Comparison of ENCODE assay signal across 12 mouse cellular contexts in the genomic region with DNA sequence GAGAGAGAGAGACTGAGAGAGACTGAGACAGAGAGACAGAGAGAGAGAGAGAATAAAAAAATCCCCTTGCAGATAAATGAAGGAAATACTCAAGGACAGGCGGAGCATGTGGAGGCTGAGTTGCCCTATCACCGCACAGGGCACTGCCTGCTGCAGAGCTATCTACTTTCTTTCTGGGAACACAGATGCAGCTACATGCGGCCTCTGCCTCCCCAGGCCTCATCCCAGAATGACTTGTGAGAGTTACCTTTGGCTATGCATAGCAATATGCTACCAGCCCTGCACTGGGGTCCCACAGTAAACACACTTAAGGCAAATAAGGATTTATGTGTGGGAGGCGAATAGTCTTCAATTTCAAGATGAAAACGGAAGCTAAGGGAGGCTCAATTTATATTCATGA.
A peak's percentile ranks its signal among the peaks of the same experiment; 100 is the strongest.
DNase-seq lines count a peak whose midpoint lies in the region; ATAC-seq and TF ChIP-seq lines count a peak whose summit lies in the region.
"Had no signal": no experiment of that assay in that cellular context is flagged by ENCODE, and none has a peak within 500 bp of the region (broad histone marks: within the 10 kb centered on the region; RNA-seq: fewer than 3 reads in every experiment).

No protein-coding gene starts in this region.

- TF ChIP-seq POLR2A in brain, embryonic 14.5 days (IDR thresholded peaks at IDR 0.05; ENCODE audit: borderline replicate concordance, extremely low read depth, insufficient read depth, insufficient read length, poor library complexity, severe bottlenecking): no peak

- H3K27ac ChIP-seq in hindbrain, embryonic 13.5 days: peak overlapping the region; percentile 73
- H3K27ac ChIP-seq in hindbrain, embryonic 10.5 days: no peak overlapping the region
- H3K27ac ChIP-seq in embryonic facial prominence, embryonic 14.5 days (replicated peaks; ENCODE audit: low read depth, low read length): no peak overlapping the region

- peaks cover 32% of the 10 kb centered on the region for H3K4me1 ChIP-seq in hindbrain, embryonic 13.5 days (replicated peaks)
- peaks cover 16% of the 10 kb centered on the region for H3K4me1 ChIP-seq in hindbrain, embryonic 10.5 days (replicated peaks)
- no peaks in the 10 kb centered on the region for H3K4me1 ChIP-seq in embryonic facial prominence, embryonic 14.5 days (ENCODE audit: control insufficient read depth, insufficient read depth, low read length)

- H3K9ac ChIP-seq in hindbrain, embryonic 13.5 days: no peak overlapping the region
- no peak overlapping the region for H3K9ac ChIP-seq in embryonic facial prominence, embryonic 14.5 days (ENCODE audit: low read depth, low read length)
- H3K9ac ChIP-seq: lung, embryonic 14.5 days had no signal

- peak; percentile 40; the same call in 1 of the 2 replicates for ATAC-seq in hindbrain, embryonic 13.5 days (ENCODE audit: low FRiP score)
- no peak for ATAC-seq in embryonic facial prominence, embryonic 14.5 days (ENCODE audit: low read depth)

- H3K9me3 ChIP-seq in hindbrain, embryonic 13.5 days: no peaks in the 10 kb centered on the region
- H3K9me3 ChIP-seq in hindbrain, embryonic 10.5 days: no peaks in the 10 kb centered on the region
- no peaks in the 10 kb centered on the region for H3K9me3 ChIP-seq in embryonic facial prominence, embryonic 14.5 days (ENCODE audit: control insufficient read depth, low read length)

- WGBS in hindbrain, embryonic 13.5 days: 41% methylated on average over 5 of the region's 5 CpGs
- 49% methylated on average over 5 of the region's 5 CpGs for whole genome bisulfite sequencing in hindbrain, embryonic 10.5 days
- 29% methylated on average over 5 of the region's 5 CpGs for WGBS in embryonic facial prominence, embryonic 14.5 days

- TF ChIP-seq CTCF in brain, embryonic 14.5 days (IDR thresholded peaks at IDR 0.05; ENCODE audit: borderline replicate concordance, extremely low read depth, insufficient read depth, insufficient read length): no peak

- no peak overlapping the region for H3K4me2 ChIP-seq in hindbrain, embryonic 13.5 days
- H3K4me2 ChIP-seq in embryonic facial prominence, embryonic 14.5 days (ENCODE audit: low read depth, low read length): no peak overlapping the region
- H3K4me2 ChIP-seq: lung, embryonic 14.5 days had no signal

- H3K27me3 ChIP-seq in hindbrain, embryonic 13.5 days: no peaks in the 10 kb centered on the region
- no peaks in the 10 kb centered on the region for H3K27me3 ChIP-seq in hindbrain, embryonic 10.5 days (ENCODE audit: insufficient read depth, poor library complexity, severe bottlenecking)
- H3K27me3 ChIP-seq in embryonic facial prominence, embryonic 14.5 days (replicated peaks; ENCODE audit: control insufficient read depth, insufficient read depth, low read length): no peaks in the 10 kb centered on the region

- no peak overlapping the region for H3K4me3 ChIP-seq in hindbrain, embryonic 13.5 days
- H3K4me3 ChIP-seq in hindbrain, embryonic 10.5 days: no peak overlapping the region
- H3K4me3 ChIP-seq in embryonic facial prominence, embryonic 14.5 days (ENCODE audit: low read depth, low read length): no peak overlapping the region

- H3K36me3 ChIP-seq in hindbrain, embryonic 13.5 days: peaks cover under 1% of the 10 kb centered on the region; the same call in 1 of the 2 replicates
- no peaks in the 10 kb centered on the region for H3K36me3 ChIP-seq in hindbrain, embryonic 10.5 days
- H3K36me3 ChIP-seq in embryonic facial prominence, embryonic 14.5 days (ENCODE audit: control insufficient read depth, insufficient read depth, low read length): no peaks in the 10 kb centered on the region

- no peak for DNase-seq in hindbrain, embryonic 10.5 days (ENCODE audit: low spot score)
- DNase-seq in brain, embryonic 14.5 days (ENCODE audit: low read depth): peak; percentile 64
- DNase-seq in embryonic facial prominence, embryonic 14.5 days (ENCODE audit: low spot score): peak; percentile 2
- DNase-seq in mesoderm, embryonic 11.5 days (ENCODE audit: low read depth, low spot score): peak; percentile 15
- no peak for DNase-seq in cerebellum, adult 9-11 months
- DNase-seq in frontal cortex, postnatal 36 days (ENCODE audit: low spot score in 2 of 2): no peak
- DNase-seq: cerebellum, adult 2 months; kidney, postnatal 4 days; lung, embryonic 14.5 days; spleen, adult 18-20 months; thymus, postnatal 25 days had no signal

Comparison
In these comparisons a context has a peak if more than half of its experiments do, and no peak if none do; other contexts are left out.
1. DNase-seq: peak in brain, embryonic 14.5 days (single experiment), embryonic facial prominence, embryonic 14.5 days (single experiment) and mesoderm, embryonic 11.5 days (single experiment); none in hindbrain, embryonic 10.5 days (single experiment), cerebellum, adult 9-11 months (single experiment) and frontal cortex, postnatal 36 days (0 of 2).